Mouse (Mus musculus): Measurements from ENCODE around the gene Fgfr2. TPM values are rescaled to one million over a fixed set of nuclear protein-coding genes. Genes with fewer than 3 reads are reported as not detected.

The Fgfr2 gene
- total RNA-seq, 2 experiments from 2014 or later, result 1.7 to 3.7 TPM

DNA sequence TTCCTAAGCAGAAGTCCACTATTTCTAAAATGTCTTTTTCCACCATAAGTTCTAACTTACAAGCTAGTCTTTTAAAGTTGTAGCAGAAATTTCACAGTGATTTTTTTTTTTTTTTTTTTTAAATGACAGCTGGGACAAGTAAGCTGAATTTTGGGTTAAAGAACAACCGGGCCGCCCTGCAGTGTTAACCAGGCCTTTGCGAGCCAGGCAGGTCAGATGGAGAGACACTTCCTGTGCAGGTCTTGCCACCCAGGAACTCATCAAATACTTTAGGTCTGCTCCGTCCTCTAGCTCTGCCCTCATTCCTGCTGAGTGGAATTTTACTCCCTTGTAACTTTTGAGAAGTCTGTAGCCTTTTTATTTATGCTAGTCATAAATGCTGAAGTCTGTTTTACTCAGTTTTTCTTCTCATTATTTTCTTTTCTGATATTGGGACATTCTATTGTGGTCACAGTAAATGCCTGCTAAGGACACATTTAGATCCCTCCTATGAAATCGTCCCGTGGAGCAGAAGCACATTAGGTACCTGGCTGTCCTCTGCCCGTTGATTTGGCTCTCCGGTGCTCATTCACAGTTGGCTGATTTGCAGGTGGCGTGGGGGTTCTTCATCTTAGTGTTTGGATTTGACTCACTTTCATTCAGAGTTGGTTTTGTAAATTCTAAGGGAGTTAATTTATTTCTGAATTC is 2228.1 kb downstream of the Fgfr2 start:
- no peak for ATAC-seq (replicated peaks; ENCODE audit: low FRiP score, poor library complexity, severe bottlenecking)

DNA sequence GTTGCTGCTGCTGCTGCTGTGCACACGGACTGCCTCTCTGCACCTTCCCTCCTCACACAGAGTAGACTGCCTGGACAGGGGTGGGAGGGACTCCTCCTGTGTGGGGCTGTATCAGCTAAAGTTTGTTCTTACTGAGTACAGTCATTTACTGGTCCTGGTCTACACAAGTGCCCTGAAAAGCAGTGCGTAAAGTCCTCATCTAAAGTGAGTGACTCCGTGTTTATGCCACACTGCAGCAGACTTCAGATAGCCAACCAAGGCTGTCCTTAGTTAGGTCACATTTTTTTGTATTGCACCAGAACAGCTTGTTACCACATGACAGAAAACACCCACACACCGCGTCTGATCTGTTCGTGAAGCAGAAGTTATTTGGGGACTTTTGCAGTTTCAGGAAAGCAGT is 2230.2 kb downstream of the Fgfr2 start:
- ATAC-seq (replicated peaks; ENCODE audit: low FRiP score, poor library complexity, severe bottlenecking), result 0 out of 2 replicates have a peak, but pooled peaks have one; percentile 19

DNA sequence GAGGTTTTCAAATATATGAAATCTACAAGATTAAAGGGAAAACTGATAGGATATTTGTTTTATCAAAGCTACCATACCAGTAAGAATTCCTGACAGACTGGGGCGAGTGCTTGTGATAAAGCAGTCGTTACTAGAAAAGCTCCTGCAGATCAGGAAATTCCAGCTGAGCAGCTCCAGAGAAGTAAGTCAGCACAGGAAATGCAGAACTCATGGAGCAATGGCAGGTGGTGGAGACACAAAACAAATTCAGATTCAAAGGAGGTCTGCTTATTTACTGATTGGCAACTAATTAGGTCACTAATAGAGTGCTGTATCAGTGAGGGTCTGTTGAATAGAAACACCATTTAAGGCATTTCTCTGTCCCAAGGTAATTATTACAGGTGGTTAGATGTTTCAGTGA is 2232.3 kb downstream of the Fgfr2 start:
- no peak for ATAC-seq (replicated peaks; ENCODE audit: low FRiP score, poor library complexity, severe bottlenecking)

DNA sequence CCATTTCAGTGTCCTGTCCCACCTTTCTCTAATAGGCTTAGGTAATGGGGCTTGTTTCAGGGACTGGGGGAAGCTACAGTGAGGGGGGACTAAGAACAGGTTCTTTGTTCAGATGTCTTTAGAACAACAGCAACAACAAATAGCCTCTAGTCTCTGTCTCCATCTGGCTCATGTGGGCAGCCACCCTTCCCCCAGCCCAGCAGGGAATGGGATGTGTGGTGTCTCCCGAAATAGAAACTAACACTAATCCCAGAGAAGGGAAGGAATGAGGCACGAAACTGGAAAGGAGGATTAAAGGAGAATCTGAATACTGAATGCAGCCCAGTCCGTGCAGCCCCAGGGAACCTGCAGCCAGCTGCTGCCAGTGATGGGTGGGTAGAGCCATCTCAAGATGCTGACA is 2235.2 kb downstream of the Fgfr2 start:
- ATAC-seq (replicated peaks; ENCODE audit: low FRiP score, poor library complexity, severe bottlenecking), result no peak

DNA sequence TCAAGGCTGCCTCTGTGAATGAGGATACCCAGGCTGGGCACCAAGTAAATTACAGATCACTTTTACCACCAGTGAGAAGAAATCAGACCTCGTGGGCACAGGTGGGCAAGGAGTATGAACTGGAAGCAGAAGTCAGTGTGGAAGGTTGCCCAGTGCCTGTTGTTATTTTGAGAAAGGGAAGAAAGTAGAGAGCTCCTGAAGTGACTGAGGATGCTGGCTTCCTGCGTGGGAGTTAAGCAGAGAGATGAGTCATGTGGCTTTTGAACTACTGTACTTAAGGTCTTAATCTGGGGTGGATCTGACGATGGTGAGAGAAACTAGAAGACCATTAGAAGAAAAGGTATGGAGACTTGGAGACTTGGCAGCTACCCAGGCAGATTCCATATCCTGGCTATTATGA is 2236.9 kb downstream of the Fgfr2 start:
- ATAC-seq (replicated peaks; ENCODE audit: low FRiP score, poor library complexity, severe bottlenecking), result no peak

DNA sequence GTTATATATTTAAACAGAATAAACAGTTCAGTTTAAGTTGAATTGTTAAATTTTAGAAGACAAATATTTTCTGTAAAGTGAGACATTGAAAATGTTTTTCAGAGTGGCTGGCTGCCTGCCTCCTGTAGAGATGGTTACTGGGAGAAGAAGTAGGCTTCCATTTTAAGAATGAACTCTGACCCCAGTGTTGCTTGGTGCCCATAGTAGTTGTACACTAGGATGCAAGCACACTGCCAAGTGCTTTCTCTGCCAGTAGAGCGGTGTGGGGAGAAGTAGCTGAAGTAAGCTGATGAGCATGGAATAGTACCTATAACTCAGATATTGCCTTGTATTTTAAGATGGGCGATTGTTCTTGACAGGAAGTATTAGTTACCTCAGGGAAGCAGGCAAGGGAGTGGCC is 2239.0 kb downstream of the Fgfr2 start:
- no peak for ATAC-seq (replicated peaks; ENCODE audit: low FRiP score, poor library complexity, severe bottlenecking)

DNA sequence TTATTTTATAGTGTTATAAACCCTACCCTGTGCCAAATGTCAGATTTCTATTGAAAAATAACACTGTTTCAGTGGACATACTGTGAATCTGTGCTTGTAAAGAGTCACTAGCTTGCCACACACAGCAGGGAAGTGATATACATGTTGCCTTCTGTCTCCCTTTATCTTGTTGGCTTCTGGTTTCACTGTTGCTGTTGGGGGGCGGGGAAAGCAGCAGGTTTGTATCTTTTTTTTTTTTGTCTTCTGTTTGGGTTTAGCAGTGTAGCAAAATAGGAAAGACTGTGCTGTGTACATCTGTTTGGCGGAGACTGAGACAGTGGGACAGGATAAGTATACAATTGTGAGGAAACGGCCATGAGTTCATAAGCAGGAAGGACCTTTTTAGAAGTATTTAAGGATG is 2255.9 kb downstream of the Fgfr2 start:
- no peak for ATAC-seq (replicated peaks; ENCODE audit: low FRiP score, poor library complexity, severe bottlenecking)

DNA sequence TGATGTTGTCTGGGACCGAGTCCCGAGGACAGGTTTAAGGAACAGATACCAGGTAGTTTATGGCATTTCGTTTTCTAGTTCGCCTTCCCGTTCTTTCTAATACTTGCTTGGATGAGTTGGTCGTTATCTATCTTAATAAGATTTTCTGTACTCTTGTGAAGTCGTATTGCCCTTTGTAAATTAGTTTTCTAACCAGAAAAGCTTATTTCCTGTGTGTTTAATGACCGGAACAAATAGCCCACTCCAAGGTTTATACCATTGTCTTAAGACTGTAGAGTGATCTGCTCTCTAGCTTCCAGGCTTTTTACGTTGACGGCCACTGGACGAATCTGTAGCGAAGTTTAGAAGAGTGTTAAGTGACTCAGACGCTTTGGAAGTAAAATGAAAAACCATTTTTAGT is 2256.5 kb downstream of the Fgfr2 start:
- ATAC-seq (replicated peaks; ENCODE audit: low FRiP score, poor library complexity, severe bottlenecking), result no peak

DNA sequence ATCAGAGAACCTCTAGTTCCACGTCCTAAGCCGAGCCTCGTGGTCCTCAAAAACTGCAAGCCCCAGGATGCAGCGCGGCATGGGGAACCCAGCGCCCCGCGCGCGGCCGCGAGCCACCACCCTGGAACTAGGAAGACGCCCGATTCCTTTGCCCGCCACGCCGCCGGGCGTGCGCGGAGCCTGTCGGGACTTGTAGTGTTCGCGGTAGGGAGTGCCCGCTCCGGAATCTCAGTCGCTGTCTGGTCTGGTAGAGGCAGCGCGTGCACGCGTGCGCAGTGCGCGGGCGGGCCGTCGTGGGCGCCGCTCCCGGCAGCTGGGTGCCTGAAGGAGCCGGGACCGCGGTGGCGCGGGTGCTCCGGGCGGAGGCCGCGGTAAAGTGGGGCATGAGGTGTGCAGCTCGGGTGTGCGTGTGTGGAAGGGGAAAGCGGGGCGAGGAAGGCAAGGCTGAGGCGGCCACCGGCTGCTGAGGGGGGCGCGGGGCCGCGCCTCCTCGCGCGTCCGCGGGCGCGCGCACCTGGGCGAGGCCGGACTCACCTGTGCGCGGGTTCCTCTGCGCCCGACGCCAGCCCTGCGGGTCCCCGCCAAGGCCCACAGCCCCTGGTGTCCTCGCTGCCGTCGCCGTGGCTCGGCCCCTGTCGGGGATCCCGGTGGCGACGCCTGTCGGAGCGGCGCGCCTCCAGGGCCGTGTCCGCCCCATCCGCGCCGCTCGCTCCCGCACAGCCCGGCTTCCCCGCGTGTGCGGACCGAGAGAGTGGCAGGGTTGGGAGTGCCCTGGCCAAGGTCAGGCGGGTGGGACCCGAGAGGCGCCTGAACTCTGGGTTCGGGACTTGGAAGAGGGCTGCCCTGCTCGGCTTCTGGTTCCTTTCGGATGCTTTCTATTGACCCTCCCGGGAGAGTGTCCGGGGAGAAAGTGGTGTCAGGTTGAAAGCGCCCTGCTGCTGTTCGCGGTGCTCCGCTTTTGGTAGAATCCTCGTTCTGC is 2257.2 kb downstream of the Fgfr2 start, which contains the start of gene Plekha1:
Plekha1 (plus strand) TSS at position 144 of the 979 bp plus-strand sequence.
- no peak for ATAC-seq (replicated peaks; ENCODE audit: low FRiP score, poor library complexity, severe bottlenecking)

DNA sequence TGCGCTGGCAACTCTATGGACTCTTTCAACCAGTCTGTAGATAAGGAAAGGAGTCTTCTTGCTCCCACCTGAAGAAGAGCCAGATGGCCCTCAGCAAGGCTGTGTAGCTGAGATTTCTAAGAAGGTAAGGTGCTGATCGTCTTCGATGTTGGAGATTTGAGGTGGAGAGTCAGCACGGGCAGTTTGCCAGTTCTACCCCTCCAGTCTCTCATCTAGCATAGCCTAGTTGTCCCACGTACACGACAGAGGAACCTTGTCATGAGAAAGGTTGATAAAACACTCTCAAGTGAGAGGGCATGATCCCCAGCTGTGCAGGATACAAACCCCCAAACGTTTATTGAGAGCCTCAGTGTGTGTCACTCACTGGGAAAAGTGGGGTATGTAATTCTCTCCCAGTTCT is 2258.4 kb downstream of the Fgfr2 start:
- ATAC-seq (replicated peaks; ENCODE audit: low FRiP score, poor library complexity, severe bottlenecking), result no peak

DNA sequence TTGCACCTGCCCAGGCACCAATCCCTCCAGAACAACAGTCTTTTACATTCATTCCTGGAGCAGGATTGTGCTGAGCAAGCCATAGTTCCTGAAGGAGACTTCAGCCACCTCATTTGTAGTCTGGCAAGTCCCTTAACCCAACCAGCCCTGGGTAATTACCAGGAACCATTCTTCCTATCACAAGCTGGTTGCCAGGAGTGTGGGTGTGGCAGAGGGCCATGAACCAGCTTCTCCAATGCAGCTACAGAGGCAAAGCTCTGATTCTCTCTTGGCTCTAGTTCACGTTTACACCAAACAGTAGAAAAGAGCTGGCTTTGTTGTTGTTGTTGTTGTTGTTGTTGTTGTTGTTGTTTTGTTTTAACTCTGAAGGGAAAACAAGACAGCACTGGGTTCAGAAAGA is 2260.6 kb downstream of the Fgfr2 start:
- no peak for ATAC-seq (replicated peaks; ENCODE audit: low FRiP score, poor library complexity, severe bottlenecking)

DNA sequence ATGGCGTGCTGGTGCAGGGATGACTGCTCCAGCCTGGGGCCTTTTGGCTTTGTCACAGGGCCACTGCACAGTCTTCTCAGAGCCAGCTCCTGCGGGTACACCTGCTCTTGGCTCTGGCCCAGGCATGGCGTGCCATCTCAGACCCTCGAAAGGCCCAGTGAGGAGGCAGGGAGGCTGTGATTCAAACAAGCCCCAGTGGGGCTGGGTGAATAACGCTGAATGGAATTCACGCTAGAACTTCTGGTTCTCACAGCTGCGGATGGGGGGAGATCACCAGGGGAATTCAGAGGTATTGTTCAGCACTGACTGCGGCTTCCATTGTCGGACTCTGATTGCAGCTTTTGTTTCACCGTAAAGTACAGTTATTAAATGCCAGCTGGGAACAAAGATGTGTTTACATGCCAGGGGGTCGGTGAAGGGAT is 2262.4 kb downstream of the Fgfr2 start:
- ATAC-seq (replicated peaks; ENCODE audit: low FRiP score, poor library complexity, severe bottlenecking), result no peak

DNA sequence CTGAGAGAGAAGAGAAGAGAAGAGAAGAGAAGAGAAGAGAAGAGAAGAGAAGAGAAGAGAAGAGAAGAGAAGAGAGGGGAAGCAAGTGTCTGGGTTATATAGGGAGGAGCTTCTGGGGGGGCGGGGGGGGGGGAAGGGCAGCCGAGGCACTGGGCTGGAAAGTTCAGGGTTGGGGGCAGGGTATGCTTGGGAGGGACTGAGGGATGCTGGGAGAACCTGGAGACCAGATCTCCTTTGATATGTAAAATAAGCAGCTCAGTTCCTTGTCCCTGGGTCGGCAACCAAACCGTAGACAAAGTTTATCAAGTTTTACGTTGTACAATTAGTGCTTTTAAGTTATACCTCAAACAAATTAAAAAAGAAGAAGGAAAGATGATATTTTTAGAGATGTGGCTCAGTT is 2263.2 kb downstream of the Fgfr2 start:
- no peak for ATAC-seq (replicated peaks; ENCODE audit: low FRiP score, poor library complexity, severe bottlenecking)

DNA sequence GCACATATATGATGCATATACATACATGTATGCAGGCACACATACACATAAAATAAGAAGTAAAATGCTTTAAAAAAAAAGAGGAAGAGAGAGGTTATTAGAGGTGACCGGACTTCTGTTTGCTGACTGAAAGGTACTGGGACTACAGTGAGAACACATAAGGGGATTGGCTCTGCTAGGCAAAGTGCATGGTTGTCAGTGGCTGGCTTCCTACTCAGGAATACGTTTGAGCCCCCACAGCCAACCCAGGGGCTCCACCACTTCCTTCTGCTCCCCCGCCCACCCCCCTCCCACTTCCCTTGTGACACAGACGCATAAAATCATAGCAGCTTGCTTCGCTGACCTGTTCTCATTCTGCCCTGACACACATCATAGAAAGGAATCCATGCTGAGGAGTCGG is 2265.2 kb downstream of the Fgfr2 start:
- ATAC-seq (replicated peaks; ENCODE audit: low FRiP score, poor library complexity, severe bottlenecking), result no peak

DNA sequence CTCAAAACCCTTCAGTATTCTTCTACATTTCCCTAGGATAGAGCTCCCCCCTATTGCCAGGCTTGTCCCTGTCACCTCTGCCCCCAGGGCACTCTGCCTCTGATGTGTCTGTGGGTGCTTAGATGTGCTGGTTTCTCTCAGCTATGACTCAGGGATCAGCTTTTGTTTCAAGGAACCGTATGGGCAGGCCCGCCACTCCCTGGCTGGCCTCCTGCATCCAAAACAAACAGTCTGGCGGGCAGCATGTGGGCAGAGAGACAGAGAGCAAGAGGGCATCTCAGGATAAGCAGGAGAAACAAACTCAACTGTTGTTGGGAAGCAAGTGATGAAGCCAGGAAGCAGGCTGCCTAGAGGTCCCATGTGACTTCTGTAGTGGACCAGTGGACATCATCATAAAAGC is 2267.5 kb downstream of the Fgfr2 start:
- no peak for ATAC-seq (replicated peaks; ENCODE audit: low FRiP score, poor library complexity, severe bottlenecking)

DNA sequence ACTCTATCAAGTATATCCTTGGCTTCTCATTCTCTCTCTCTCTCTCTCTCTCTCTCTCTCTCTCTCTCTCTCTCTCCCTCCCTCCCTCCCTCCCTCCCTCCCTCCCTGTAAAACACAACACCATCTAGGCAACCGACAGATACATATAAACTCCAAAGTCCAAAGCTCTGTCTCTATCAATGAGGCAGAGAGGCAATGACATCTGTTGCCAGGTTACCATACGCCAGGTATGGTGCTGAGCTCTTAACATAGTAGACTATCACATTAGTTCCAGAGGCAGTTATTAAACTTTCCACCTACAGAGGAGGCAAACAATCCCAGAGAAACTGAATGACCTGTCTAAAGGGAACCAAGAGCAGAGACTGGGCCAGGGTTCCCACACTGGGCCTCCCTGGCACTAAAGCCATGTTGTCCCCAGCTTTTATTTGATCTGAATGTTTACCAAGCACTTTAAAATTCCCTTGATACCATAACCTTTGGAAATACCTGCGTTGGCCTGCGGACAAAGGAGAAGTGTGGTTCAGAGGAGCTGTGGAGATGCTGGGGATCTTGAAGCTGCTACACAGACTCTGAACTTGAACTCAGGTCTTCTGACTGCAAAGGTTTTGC is 2268.4 kb downstream of the Fgfr2 start:
- ATAC-seq (replicated peaks; ENCODE audit: low FRiP score, poor library complexity, severe bottlenecking), result no peak

DNA sequence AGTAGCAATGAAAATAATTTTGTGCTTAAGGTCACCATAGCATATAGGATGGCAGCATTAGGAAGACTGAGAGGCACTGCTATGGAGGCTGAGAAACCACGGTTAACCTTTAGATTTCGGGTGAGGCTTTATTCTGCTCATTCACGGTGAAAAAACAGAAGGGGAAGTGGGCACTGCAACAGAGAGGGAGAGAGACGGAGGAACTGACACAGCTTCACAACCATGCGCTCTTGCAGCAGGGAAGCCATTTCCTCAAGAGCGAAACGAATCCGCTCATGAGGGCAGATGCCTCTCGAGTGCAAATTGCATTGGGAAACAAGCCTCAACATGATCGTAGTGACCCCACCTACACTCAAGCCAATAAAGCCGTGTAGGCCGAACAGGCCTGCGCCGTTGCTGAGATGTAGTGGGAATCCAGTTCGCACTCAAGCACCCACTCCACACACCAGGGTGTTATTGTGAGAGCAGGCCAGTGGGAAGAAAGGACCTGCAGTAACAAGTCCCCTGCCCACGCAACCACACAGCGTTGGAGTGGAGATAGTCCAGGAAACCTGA is 2275.9 kb downstream of the Fgfr2 start:
- ATAC-seq (replicated peaks; ENCODE audit: low FRiP score, poor library complexity, severe bottlenecking), result no peak

DNA sequence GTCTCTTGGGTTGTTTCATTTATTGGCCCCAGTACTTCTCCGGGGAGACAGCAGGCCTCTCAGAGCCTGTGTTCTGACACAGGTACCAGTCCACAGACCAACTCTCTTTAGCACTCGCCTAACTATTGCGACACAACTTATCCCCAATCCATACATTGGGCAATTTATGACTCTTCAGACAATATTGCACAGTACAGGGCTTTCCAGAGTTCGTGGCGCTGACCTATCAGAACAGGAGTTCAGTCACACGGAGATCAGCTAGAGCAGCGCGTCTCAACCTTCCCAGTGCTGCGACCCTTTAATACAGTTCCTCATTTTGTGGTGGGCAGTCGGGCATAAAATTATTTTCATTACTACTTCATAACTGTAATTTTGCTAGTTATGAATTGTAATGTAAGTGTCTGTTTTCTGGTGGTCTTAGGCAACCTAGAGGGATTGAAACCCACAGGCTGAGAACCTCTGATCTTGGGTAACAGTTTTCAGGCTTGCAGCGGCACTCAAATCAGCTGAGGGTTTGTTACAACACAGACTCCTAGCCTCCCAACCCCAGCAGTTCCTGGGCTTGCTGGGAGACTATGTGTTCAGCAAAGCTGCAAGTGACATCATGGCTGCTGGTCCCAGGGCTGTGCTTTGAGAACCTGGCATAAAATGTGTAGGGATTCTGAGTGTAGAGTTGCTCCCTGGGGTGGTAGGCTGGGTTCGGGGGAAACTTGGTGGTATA is 2283.6 kb downstream of the Fgfr2 start:
- ATAC-seq (replicated peaks; ENCODE audit: low FRiP score, poor library complexity, severe bottlenecking), result no peak

DNA sequence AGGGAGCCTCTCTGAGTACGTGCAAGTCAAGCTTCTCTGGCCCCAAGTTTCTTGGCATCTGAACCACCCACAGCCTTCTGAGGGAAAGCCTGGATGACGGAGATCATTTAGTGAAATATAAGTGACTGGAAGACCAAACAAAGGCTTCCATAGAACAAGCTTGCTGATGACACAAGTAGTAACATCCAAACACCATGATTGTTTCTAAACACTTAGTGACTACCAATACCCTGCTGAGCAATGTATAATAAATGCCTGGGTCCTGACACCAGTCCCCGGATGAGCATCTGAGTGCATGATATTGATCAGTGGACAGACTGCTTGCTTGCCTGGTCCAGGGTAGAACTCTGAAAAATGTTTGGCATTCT is 2284.5 kb downstream of the Fgfr2 start:
- ATAC-seq (replicated peaks; ENCODE audit: low FRiP score, poor library complexity, severe bottlenecking), result no peak
